Mouse (Mus musculus) T-helper 2 cell (primary cell): ENCODE measurements around the gene Ppp4r1.

Source experiments
- in situ Hi-C: fragments of 300-600 bp; cut with MboI, MseI; formaldehyde crosslinking; loops from one replicate; pipeline ENCODE4 v1.15.1; 2025; ENCODE audit warnings: high pct_unique_total_duplicates

The Ppp4r1 gene

GRCm38 (mm10) chr17:65782551-65783141 is at the start of gene Ppp4r1:
Gene Ppp4r1 (plus strand): TSS chr17:65782573.
- in situ Hi-C loops, result no loop called here

- in situ Hi-C loops, result no loop called here
These were observed 49.7 kb upstream of the Ppp4r1 start for GRCm38 (mm10) chr17:65732666-65733065.

DNA sequence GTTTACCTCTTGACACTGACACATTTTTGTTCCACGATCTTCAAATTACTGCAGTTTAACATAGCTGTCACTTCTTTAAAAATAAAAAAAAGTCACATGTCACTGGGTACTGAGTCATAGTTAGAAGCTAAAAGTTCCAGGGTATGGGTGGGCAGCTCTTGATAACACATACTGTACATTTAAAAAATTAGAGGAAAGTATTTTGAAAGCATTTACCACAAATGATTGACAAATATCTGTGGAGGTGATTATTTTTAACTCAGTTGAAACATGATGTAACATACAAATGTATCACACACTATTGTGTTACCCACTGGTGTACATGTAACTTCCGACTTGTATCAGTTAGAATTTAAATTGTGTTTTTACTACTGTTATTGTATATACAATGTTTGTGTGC is 47.3 kb upstream of the Ppp4r1 start:
- in situ Hi-C loops, result no loop called here

DNA sequence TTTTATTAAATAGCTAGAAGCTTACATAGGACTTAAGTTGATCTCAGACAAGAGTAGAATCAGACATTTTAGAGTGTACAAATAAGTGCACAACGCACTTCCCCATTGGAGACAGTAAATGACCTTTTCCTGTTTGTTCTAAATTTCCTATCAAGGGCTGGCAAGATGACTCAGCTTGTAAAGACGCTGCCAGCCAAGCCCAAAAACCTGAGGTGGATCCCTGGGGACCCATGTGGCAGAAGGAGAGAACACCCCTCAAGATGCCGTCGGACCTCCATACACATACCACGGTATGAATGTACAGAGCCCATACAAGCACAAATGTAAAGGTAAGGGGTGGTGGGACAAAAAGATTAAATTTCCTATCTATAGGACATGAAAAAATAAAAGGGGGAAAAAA is 45.2 kb upstream of the Ppp4r1 start:
- in situ Hi-C loops, result no loop called here

- in situ Hi-C loops, result no loop called here
These were observed 44.8 kb upstream of the Ppp4r1 start for GRCm38 (mm10) chr17:65737622-65738021.

GRCm38 (mm10) chr17:65739874-65740725 is 42.3 kb upstream of the Ppp4r1 start:
- in situ Hi-C loops, result no loop called here

- in situ Hi-C loops, result no loop called here
These were observed 40.8 kb upstream of the Ppp4r1 start for GRCm38 (mm10) chr17:65741565-65741964.

DNA sequence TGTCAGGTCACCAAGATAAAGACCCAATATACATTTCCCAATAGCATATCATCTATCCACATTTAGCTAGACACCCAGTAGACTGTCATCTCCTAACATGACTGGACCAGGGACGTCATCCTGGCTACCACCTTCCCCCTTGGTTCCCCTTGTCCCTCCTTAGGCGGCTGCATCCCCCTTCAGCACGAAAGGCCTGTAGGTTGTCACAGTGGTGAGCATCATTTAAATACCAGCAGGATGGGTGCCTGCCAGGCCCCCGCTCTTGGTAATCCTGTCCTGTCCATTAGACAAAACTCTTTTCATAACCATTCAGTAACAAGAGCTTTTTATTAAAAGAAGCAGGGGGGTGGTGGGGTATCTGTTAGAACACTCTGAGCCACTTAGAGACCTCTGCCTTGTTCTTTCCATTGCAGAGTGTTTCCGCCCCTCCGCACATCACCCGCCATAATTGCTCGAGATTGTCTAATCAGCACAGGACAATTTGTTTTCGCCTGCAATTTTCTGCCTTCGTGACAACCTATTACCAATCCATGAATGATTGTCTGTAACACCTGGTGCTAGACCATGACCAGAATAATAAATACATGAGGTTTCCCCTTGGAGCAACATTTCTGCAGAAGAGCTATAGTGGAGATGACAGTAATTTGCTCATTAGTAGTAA is 40.0 kb upstream of the Ppp4r1 start:
- in situ Hi-C loops, result no loop called here

DNA sequence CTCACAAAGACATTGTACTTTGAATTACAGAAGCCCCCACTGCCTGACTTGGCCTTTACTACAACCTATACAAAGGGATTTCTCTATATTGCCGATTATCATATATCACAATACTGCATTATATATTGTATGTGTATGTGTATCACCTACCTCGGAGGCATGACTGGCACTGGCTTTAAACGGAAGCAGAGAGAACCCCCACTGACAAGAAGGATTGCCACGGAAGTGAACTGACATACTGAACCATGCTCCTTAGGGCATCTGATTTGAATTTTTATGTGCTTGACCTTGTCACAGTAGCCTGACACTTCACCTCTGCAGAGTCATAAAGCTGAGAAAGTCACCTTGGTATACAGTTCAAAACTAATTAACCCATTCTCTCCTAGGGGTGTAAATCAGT is 39.4 kb upstream of the Ppp4r1 start:
- in situ Hi-C loops, result no loop called here

- in situ Hi-C loops, result no loop called here
These were observed 38.6 kb upstream of the Ppp4r1 start for GRCm38 (mm10) chr17:65743664-65744330.

- in situ Hi-C loops, result no loop called here
These were observed 36.1 kb upstream of the Ppp4r1 start for GRCm38 (mm10) chr17:65746314-65746713.

GRCm38 (mm10) chr17:65748997-65749396 is 33.4 kb upstream of the Ppp4r1 start:
- in situ Hi-C loops, result no loop called here

GRCm38 (mm10) chr17:65749803-65750202 is 32.6 kb upstream of the Ppp4r1 start:
- in situ Hi-C loops, result no loop called here

GRCm38 (mm10) chr17:65750301-65750700 is 32.1 kb upstream of the Ppp4r1 start:
- in situ Hi-C loops, result no loop called here

DNA sequence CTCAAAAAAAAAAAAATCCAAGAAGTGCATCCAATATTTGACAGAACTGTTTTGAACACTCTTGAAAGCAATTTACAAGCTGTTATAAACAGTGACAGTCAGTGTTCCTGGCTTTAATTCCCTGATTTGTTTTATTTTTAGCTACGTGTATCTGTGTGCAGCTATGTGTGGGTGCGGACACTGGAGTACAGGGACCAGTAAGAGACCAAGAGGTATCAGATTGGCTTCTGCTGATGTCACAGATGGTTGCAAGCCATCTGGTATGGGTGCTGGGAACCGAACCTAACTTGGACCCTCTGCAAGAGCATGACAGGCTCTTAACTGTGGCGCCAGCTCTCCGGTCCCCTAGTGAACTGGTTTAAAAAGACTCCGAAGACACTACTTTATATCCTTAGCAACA is 29.2 kb upstream of the Ppp4r1 start:
- in situ Hi-C loops, result no loop called here

- in situ Hi-C loops, result no loop called here
These were observed 26.5 kb upstream of the Ppp4r1 start for GRCm38 (mm10) chr17:65755857-65756256.

DNA sequence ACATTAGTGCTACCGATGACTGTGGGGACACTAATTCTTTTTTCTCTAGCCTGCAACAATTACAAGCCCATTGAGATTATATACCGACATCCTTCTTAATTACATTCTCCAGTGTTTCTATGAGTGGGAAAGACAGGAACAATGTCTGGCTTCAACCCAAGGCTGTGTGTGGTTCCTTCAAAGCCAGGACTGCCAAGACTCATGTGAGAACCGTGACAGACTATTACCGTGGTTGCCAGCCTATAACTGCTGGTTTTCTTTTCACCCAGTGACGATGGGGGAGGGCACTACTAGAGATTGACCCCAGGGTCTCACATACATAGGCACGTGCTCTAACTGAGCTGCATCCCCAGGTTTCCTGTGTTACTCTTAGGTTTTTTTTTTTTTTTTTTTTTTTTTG is 25.2 kb upstream of the Ppp4r1 start:
- in situ Hi-C loops, result no loop called here

DNA sequence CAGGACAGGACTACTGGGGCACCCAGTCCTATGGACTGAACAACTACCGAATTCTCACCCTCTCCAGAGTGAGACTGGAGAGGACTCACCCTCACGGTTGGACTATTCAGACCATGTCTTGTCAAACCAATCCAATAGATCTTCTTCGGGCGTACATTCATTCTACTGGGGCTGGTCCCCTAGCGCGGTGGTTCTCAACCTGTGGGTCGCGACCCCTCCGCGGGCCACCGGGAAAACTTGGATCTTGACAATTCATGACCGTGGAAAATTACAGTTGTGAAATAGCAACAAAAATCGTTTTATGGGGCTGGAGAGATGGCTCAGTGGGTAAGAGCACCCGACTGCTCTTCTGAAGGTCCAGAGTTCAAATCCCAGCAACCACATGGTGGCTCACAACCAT is 19.2 kb upstream of the Ppp4r1 start:
- in situ Hi-C loops, result no loop called here

DNA sequence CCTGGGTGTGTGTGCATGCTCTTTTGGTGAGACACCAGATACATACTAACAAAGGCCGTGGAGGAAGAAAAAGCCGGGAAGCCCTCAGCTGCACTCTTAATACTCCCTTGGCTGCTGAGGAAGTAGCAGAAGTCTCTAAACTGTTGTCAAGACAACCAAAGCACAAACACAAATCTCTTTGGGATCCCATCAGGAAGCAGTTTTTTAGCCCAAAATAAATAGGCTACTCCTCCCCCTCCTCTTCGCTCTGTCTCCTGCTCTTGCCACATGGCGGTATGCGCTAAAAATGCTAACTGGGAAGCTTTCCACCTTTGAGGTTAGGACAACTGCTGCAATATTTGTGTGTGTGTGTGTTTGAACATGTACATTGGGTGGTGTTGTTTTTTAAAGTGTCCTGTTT is 13.9 kb upstream of the Ppp4r1 start:
- in situ Hi-C loops, result loop anchor here (5.0 kb wide), 1 partner anchor 106 kb away; no protein-coding TSS in a partner anchor

GRCm38 (mm10) chr17:65770982-65771915 is 11.1 kb upstream of the Ppp4r1 start:
- in situ Hi-C loops, result no loop called here
